Mouse (Mus musculus) cerebellum, adult 11 months (tissue): ENCODE results near the gene Adgrf3.
"Not testable (repeated sequence)": the region's sequence is repeated elsewhere in the genome, so short reads cannot be mapped to it uniquely, and the experiment has no call there.

Experiments used
- DNase-seq: peaks from one replicate; pipeline ENCODE4 v3.0.0; 2022

Gene Adgrf3

DNA sequence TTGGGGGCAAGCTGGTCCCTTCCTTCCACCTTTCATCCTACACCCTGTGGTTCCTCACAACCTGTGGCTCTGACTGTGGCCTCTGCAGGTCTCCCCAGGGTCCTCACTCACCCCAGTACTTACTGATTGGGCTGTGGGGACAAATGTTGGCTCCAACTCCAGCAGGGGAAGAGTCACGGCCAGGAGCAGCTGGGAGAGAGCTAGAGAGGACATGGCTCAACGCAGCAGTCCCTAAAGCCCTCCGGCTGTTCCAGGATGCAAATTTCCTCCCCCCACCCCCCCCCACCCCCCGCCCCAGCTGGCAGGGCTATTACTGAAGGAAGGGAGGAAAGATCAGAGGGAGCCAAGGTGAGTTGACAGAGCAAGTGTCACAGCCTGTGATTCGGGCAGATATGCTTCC is at the start of gene Adgrf3:
Adgrf3 (minus strand) TSS at position 230 of the 400 bp plus-strand sequence.
- no peak for DNase-seq

GRCm38 (mm10) chr5:30247666-30248065 is 42.1 kb upstream of the Adgrf3 start:
- no peak for DNase-seq

- DNase-seq, result no peak
Measured at GRCm38 (mm10) chr5:30245861-30246416, 40.4 kb upstream of the Adgrf3 start.

DNA sequence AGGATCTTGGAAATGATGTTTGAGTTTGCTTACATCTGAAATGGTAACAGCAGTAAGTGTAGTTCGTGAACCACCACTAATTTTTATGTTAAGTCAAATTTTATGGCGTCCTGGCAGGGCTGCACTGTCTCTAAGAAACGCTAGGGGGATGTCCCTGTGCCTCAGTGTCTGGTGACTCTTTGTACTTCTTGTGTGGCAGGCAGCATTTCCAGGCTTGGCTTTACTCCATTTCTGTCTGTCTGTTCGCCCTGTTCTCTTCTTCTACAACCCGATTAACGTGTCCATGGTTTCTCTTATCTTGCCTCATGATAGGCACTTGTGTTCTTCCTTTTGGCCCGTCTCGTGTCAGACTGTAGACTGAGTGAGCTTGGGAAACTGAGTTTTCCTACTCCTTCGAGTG is 38.2 kb upstream of the Adgrf3 start:
- DNase-seq, result no peak

DNA sequence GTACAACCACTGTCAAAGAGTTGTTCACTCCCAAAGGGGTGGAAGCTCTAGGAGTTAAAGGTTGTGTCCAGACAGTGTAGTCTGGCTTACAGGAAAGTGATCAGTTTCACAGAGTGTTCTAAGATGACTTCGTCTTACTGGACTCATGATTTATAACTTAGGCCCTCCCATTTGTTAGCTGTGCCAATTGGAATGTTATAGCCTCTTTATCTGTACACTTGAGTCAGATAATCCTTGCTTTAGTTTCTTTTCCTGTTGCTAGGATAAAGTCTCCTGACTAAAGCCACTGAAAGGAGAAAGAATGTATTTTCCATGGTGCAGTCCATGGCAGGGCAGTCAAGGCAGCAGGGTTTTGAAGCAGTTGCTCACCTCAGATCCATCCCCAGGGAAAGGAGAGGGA is 36.9 kb upstream of the Adgrf3 start:
- DNase-seq, result no peak

DNA sequence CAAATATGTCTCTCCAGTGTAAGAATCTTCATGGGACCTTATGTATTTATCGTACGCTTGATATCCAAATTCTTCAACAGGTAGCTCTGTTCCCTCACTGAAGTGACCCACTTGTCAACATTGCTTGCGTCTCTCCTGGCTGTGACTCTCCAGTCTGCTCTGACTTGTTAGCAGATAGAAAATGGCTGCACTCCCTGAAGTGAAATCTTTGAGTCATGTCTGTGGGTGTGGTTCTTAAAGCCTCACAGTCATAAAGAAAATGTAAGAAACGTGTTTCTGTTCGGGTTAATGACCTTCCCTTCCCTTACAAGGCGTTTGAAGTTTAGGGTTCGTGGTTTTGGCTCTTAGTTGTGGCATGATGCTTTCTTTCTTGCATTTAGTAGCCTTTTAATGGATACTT is 35.0 kb upstream of the Adgrf3 start:
- DNase-seq, result no peak

DNA sequence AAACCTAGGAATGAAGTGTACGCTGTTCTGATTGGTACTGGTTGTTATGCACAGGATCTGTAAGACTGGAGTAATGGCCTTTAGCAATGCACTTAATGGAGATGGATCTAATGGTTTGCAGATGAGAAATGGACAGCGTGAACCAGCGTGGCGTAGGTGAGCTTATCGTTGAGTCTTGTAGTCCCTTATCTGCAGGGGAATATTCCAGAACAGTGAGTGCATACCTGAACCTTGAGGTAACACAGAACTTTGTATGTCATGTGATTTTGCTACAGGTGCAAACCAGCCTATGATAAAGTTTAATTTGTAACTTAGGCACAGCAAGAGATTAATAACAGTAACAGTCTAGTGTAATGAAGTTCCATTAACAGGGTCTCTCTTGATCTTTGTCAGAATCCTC is 33.0 kb upstream of the Adgrf3 start:
- DNase-seq, result no peak

- no peak for DNase-seq
Measured at GRCm38 (mm10) chr5:30235641-30236126, 30.2 kb upstream of the Adgrf3 start.

DNA sequence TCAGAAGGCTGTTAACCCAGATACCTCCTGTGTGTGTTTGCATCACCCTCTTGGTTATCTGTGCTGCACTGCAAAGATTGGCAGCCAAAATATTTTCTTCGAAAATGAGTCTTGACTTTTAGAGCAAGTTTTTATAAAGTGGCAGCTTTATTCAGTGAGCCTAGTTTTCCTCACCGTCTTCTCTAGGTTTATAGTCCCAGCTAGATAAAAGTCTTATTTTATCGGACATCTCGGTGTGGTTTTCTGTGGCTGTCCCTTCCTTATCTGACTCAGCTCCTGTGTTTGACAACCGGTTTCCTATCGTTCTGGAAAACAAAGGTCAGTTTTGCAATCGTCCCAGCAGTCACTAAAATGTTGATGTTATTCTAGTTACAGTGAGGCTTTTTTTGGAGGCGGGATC is 28.5 kb upstream of the Adgrf3 start:
- no peak for DNase-seq

- no peak for DNase-seq
Measured at GRCm38 (mm10) chr5:30233042-30233441, 27.5 kb upstream of the Adgrf3 start.

DNA sequence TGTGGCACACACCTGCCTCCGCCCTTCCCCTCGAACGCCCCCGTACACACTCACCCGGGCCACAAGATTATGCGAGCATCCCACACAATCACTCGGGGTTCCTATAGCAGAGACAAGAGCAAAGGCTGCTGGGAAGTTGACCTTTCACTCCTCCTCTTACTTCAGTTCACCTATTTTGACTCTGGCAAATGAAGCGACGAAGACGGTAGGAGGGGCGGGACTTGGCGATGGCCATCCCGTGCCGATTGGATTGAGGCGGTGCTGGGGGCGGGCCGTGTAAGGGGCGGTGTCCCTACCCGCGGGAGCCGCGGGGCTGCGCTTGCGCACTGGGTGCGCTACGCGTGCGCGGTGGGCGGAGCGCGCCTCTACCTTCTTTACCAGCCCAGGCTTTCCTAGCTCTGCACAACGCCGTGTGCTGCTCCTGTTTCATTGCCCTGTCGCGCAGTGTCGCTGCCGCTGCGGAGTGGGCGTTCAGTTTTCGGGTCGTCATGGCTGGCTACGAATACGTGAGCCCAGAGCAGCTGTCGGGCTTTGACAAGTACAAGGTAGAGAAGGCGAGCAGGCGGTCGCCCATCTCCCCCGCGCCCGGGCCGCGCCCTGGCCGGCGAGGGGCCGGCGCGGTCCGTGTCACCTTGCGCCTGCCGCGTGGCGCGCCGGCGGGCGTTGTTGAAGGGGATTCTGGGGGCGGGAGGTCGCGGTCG is 26.9 kb upstream of the Adgrf3 start, which contains the start of gene Selenoi:
Selenoi (plus strand) TSS at position 311 of the 701 bp plus-strand sequence.
- DNase-seq, result peak; percentile 100

GRCm38 (mm10) chr5:30231891-30232270 is 26.4 kb upstream of the Adgrf3 start:
- no peak for DNase-seq

- no peak for DNase-seq
Measured at GRCm38 (mm10) chr5:30230901-30231300, 25.4 kb upstream of the Adgrf3 start.

DNA sequence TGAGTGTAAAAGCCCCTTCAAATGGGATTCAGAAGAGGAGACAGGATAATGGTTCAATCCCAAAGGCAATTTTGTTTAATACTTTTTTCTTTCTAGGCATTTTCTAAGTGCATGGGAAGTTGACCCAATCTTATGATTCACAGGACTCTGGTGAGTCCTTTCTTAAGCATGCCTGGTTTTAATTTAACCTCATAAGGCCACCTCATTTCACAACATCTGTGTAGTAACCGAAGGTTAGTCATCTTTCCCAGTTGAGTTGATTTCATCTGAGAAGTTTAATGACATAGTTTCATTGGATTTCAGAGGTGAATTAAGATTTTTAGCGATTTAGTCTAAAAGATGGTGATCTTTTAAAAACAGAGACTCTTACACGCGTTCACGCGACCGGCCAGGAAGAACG is 17.2 kb upstream of the Adgrf3 start:
- DNase-seq, result no peak

- DNase-seq, result no peak
Measured at GRCm38 (mm10) chr5:30220666-30221065, 15.1 kb upstream of the Adgrf3 start.

DNA sequence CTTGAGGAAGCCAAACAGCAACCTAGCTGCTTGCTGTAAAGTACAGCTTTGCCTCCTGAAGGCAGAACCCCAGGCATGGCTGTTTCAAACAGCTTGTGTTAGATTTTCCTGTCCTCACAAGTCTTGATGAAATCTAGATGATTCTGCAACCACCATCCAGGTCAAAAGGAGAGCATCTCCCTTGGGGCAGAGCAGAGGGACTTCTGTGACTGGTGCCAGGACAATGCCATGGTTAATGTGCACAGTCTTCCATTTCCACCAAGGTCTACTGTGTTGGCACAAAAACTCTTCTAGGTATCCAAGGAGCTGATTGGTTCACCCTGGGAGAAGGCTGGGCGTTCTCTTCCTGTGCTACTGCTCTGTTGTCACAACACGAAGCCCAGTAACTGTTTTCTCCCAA is 14.2 kb upstream of the Adgrf3 start:
- no peak for DNase-seq

GRCm38 (mm10) chr5:30215970-30216369 is 10.4 kb upstream of the Adgrf3 start:
- DNase-seq, result no peak

GRCm38 (mm10) chr5:30214889-30215288 is 9.4 kb upstream of the Adgrf3 start:
- DNase-seq, result peak; percentile 50

DNA sequence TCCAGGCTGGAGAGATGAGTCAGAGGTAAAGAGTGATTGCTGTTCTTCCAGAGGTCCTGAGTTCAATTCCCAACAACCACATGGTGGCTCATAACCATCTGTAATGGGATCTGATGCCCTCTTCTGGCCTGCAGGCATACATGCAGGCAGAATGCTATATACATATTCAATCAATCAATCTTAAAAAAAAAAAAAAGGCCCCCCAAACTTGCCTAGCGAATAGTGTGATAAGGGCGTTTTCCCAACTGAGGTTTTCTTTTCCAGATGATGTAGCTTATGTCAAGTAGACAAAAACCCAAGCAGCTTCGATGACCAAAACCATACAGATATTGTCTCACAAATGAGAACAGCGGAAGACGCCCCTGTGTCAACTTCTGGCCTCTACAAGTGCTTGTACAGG is 5.2 kb upstream of the Adgrf3 start:
- DNase-seq, result not testable (repeated sequence)

DNA sequence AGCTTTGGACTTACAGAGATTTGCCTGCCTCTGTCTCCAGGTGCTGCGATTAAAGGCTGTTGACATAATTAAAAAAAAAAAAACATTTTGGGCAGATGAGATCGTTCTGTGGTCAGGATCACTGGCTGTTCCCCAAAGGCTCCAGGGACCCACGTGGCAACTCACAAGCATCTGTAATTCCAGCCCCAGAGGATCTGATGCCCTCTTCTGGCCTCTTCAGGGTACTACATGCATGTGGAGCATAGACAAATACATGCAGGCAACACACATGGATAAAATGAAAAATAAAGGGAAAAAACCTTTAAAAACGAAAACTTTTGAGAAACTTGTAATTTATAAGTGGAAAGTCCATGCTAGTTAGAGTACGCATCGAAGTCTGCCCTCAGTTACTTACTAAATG is 1.8 kb upstream of the Adgrf3 start:
- no peak for DNase-seq

GRCm38 (mm10) chr5:30205034-30205433 is 488 bp downstream of the Adgrf3 start:
- no peak for DNase-seq

DNA sequence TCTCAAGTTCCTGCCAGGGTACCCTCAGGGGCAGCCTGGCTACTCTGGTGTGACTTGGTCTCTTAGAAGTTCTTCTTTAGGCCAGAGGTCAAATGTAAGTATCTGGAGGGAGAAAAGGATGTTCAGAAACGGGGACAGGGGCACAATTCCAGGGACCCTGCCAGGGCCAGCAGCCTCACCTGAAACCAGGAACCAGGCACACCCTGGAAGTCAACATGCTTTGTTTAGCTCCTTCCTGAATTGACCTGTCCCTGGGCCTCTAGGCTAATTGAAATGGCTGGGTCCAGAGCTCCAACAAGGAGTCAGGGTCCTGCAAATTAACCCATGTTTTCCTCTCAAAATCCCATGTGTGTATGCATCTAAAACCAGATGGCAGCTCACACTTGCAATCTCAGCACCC is 1.1 kb downstream of the Adgrf3 start:
- DNase-seq, result no peak

- no peak for DNase-seq
Measured at GRCm38 (mm10) chr5:30203216-30203885, 2.2 kb downstream of the Adgrf3 start.

DNA sequence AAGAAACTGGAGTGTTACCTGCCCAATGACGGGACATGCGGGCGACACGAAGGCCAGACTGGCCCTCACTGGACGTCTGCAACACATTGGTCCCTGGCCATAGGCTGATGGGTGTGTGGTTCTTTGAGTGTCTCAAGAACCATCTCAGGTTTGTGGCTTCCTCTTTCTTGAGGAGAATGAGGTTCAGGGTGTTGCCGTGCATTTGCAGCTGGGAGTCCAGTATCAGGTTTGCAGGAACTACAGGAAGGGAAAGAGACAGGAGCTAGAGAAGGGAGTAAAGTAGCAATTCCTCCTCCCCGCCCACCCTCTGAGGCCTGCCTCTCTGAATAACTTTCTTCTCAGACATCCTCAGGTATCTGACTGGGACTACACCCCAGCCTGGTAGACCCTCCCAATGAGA is 3.3 kb downstream of the Adgrf3 start:
- no peak for DNase-seq
